Mouse (Mus musculus) yolk sac, embryonic 10.5 days (tissue): ENCODE results near the gene Teddm3.
"Not testable (repeated sequence)": the region's sequence is repeated elsewhere in the genome, so short reads cannot be mapped to it uniquely, and the experiment has no call there.

ENCODE experiments used
- DNase-seq: peaks from one replicate; pipeline ENCODE4 v3.0.0-alpha.2; 2017; ENCODE audit warnings: low spot score

Teddm3 gene

DNA sequence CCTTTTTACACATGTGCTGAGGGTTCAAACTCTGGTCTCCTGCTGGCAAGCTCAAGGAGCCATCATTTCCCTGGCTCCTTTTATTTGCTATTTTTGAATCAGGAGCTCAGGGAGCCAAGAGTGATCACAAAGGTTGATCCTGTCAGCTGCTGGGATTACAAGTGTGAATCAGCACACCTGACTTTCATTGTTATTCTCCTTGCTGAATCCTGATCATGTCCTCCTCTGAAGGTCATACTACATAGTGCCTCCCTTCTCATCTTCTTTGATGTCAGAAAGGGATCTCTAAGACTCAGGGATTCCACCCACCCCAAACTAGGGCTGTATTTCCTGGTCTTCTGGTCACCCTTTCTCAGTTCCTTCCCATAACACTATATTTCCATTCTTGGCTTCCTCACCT lies 3.9 kb downstream of the Teddm3 start:
- no peak for DNase-seq

DNA sequence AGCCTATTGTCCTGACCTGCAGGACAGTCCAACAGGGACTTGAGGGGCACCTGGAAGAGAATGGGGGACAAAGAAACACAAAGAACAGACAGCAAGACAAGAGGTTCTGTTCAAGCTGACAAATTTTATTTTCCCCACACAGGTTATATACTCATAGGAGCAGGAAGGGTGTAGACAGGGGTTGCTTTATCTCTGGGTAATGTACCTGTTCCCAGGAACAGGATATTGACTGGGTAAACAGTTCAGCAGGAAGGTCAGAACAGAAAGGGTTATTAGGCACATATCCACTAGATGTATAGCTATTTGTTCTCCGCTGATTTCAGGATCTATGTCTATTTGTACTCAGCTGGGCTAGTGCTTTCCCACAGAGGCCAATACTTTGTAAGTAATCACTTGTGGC lies 5.3 kb downstream of the Teddm3 start:
- not testable (repeated sequence) for DNase-seq

DNA sequence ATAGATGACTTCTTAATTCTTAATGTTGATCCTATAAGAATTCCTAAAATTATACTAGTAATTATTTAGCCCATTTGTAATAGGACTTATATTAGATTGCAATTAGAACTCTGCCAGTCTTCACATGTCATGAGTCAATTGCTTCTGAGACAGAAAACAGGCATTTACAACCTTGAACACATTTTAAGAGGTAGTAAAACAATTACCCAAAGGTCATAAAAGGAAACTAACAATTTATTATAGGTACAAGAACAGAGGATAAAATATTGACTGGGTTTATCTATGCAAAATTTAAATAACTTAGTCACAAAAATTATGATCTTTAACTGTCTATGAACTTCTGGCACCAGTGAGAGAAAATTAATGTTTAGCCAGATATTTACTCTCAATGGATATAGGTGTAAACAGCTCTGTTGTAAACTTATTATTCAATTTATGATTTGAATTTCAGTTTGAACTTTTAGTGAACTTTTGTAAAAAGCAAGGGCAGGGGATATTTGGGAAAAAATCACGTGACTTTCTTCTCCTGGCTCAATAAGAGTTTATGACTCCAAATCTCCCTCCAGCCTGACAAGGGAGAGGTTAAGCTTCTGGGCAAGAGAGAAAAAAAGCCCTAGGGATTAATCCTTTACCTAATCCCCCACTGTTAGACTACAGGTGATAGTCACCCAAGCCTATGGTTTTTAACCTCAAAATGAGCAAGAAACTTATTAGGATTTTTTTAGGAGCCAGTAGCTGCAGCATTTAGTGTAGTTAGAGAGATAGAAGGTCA lies 17.3 kb downstream of the Teddm3 start:
- no peak for DNase-seq

DNA sequence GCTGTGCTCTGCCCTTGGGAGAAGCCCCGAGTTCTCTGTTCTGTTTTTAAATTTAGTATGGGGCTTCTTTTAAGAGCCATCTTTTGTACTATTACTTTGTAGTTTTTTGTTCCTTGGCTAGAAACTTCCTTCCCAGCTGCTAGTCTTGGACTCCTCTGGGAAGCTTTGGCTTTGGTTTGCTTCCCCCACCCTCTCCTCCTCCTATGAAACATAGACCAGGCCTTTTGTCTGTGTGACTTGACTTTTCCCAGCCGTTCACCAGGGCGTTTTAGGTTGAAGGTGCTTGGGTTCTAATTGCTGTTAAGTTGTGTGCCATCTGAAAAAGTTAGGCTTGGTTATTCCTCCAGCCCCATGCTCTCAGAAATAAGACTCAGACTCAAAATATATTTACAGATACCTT lies 26.1 kb downstream of the Teddm3 start:
- DNase-seq, result not testable (repeated sequence)

DNA sequence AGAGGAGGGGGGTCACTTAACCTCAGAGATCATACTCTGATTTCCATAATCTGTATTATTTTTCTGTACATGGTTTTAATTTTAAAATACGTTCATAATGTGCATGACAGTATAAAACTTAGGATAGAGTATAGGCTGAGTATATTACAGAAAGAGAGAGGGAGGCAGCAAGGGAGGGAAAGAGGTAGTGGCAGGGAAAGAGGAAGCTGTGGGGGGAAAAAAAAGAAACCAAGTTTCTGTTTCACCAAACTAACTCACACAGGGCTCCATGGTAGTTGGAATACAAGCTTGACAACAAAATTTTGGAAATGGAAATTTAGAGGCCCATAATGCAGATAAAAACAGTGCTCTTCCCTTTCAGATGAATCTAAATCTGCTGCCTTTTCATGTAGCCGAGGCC lies 31.0 kb downstream of the Teddm3 start:
- not testable (repeated sequence) for DNase-seq

DNA sequence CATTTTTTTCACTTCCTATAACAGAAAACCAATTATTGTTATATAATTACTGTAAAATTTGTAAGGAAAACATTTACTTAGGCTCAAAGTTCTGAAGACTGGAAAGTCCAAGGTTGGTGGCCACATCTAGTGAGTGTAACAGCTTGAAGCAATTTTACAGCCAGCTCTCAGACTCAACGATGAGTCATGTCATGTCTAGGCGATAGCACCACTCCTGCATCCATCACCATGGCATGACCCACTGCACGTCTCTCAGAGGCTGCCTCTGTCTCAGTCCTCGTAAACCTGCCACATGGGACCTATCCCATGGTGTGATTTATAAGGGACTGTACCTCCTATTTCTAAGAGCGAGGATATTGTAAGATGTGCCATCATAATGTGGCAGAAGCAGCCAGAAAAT lies 37.7 kb downstream of the Teddm3 start:
- no peak for DNase-seq

DNA sequence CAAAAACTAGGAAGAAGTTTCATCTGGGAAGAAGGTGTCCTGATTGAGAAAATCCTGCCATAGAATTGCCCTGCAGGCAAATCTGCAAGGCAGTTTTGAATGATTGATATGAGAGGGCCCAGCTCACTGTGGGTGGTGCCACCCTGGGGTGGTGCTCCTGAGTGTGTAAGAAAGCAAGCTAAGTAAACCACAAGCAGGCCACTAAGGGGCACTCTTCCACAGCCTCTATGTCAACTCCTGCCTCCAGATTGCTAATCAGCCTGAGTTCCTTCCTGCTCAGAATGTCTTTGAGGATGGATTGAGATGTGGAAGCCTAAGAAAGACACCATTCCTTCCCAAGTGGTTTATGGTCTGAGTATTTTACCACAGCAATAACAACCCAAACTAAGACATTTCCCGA lies 44.3 kb downstream of the Teddm3 start:
- no peak for DNase-seq
